Mouse (Mus musculus) MEL (cell line): ENCODE results near the gene Plk2. TPM values are rescaled to one million over a fixed set of nuclear protein-coding genes. Genes with fewer than 3 reads are reported as not detected.

Experiments
- DNase-seq: peaks from one replicate; pipeline ENCODE4 v3.0.0; 2011; ENCODE audit warnings: low read depth, low spot score
- H3K27ac ChIP-seq: 2 replicates; pipeline ENCODE4 v1.5.1; 2012; ENCODE audit warnings: low read depth, mild to moderate bottlenecking, control low read depth, low read length, moderate library complexity; ENCODE audit not compliant: control insufficient read depth
- H3K27me3 ChIP-seq, 2 experiments: fragments of 150-350 bp in 1 of 2; sonication (generic) in 1 of 2; 2 replicates each; pipeline ENCODE4 v1.6.1; 2012; ENCODE audit warnings: low read length in 2 of 2, mild to moderate bottlenecking in 2 of 2, improper control_type of control experiment in 1 of 2, moderate library complexity in 1 of 2; ENCODE audit not compliant: insufficient read depth in 2 of 2, control insufficient read depth in 1 of 2
- H3K36me3 ChIP-seq, 2 experiments: 2 replicates each; pipeline ENCODE4 v1.6.1; 2012 to 2014; ENCODE audit warnings: low read length in 2 of 2, improper control_type of control experiment in 1 of 2, inconsistent platforms in 1 of 2, mild to moderate bottlenecking in 1 of 2; ENCODE audit not compliant: insufficient read depth in 2 of 2, control insufficient read depth in 1 of 2
- H3K4me1 ChIP-seq, 2 experiments: fragments of 150-350 bp in 1 of 2; sonication (generic) in 1 of 2; 2 replicates each; pipeline ENCODE4 v1.6.1; 2012; ENCODE audit warnings: low read length in 2 of 2, improper control_type of control experiment in 1 of 2, mild to moderate bottlenecking in 1 of 2; ENCODE audit not compliant: insufficient read depth in 2 of 2, control insufficient read depth in 1 of 2
- H3K4me3 ChIP-seq, 2 experiments: fragments of 150-350 bp in 1 of 2; sonication (generic) in 1 of 2; 2 replicates each; pipeline ENCODE4 v1.5.1; 2012; ENCODE audit warnings: low read depth in 2 of 2, low read length in 2 of 2, mild to moderate bottlenecking in 2 of 2, moderate library complexity in 2 of 2, control low read depth in 1 of 2, improper control_type of control experiment in 1 of 2; ENCODE audit not compliant: control insufficient read depth in 1 of 2, insufficient read depth in 1 of 2
- H3K79me2 ChIP-seq: 2 replicates; pipeline ENCODE4 v1.6.1; 2012; ENCODE audit warnings: mild to moderate bottlenecking, low read length, moderate library complexity; ENCODE audit not compliant: control insufficient read depth, poor library complexity, insufficient read depth
- H3K9ac ChIP-seq: 2 replicates; pipeline ENCODE4 v1.6.1; 2012; ENCODE audit warnings: low read depth, mild to moderate bottlenecking, control low read depth, low read length, moderate library complexity; ENCODE audit not compliant: control insufficient read depth, poor library complexity, severe bottlenecking
- H3K9me3 ChIP-seq: fragments of 150-350 bp; sonication (generic); replicated peaks from 2 replicates; pipeline ENCODE4 v1.6.1; 2012; ENCODE audit warnings: mild to moderate bottlenecking, low read length, improper control_type of control experiment, moderate library complexity; ENCODE audit not compliant: insufficient read depth
- BHLHE40 ChIP-seq: IDR thresholded peaks from 2 replicates; pipeline ENCODE4 v1.6.1; 2012; ENCODE audit warnings: low read depth, mild to moderate bottlenecking, inconsistent platforms, low read length, improper control_type of control experiment, borderline replicate concordance
- CHD2 ChIP-seq: IDR thresholded peaks from 2 replicates; pipeline ENCODE4 v1.6.1; 2011; ENCODE audit warnings: low read length, improper control_type of control experiment
- ELF1 ChIP-seq: IDR thresholded peaks from 2 replicates; pipeline ENCODE4 v1.6.1; 2014; ENCODE audit warnings: low read depth, mild to moderate bottlenecking, inconsistent platforms, low read length, improper control_type of control experiment, moderate library complexity
- EP300 ChIP-seq, 2 experiments: IDR thresholded peaks; 2 replicates each; pipeline ENCODE4 v1.6.1; 2011; ENCODE audit warnings: improper control_type of control experiment in 2 of 2, low read length in 2 of 2, low read depth in 1 of 2, mild to moderate bottlenecking in 1 of 2
- ETS1 ChIP-seq: IDR thresholded peaks from 2 replicates; pipeline ENCODE4 v1.6.1; 2012; ENCODE audit warnings: low read depth, mild to moderate bottlenecking, inconsistent platforms, low read length, improper control_type of control experiment, moderate library complexity
- HCFC1 ChIP-seq: IDR thresholded peaks from 2 replicates; pipeline ENCODE4 v1.6.1; 2012; ENCODE audit warnings: low read depth, mild to moderate bottlenecking, inconsistent platforms, low read length, improper control_type of control experiment, moderate library complexity
- JUND ChIP-seq: IDR thresholded peaks from 2 replicates; pipeline ENCODE4 v1.6.1; 2011; ENCODE audit warnings: low read depth, mild to moderate bottlenecking, improper control_type of control experiment, low read length
- MAFK ChIP-seq: IDR thresholded peaks from 2 replicates; pipeline ENCODE4 v1.6.1; 2011; ENCODE audit warnings: low read depth, mild to moderate bottlenecking, low read length, improper control_type of control experiment, borderline replicate concordance
- MAX ChIP-seq: IDR thresholded peaks from 2 replicates; pipeline ENCODE4 v1.6.1; 2011; ENCODE audit warnings: low read length, improper control_type of control experiment
- MAZ ChIP-seq: IDR thresholded peaks from 2 replicates; pipeline ENCODE4 v1.6.1; 2012; ENCODE audit warnings: low read depth, mild to moderate bottlenecking, inconsistent platforms, low read length, improper control_type of control experiment
- MYB ChIP-seq: IDR thresholded peaks from 2 replicates; pipeline ENCODE4 v1.6.1; 2011; ENCODE audit warnings: mild to moderate bottlenecking, low read depth, low read length, improper control_type of control experiment
- NRF1 ChIP-seq: IDR thresholded peaks from 2 replicates; pipeline ENCODE4 v1.6.1; 2014; ENCODE audit warnings: low read depth, mild to moderate bottlenecking, inconsistent platforms, low read length, improper control_type of control experiment, moderate library complexity; ENCODE audit not compliant: poor library complexity, insufficient read depth, severe bottlenecking
- POLR2AphosphoS2 ChIP-seq: IDR thresholded peaks from 2 replicates; pipeline ENCODE4 v1.6.1; 2011; ENCODE audit warnings: low read length, improper control_type of control experiment
- POLR2AphosphoS5 ChIP-seq: IDR thresholded peaks from 2 replicates; pipeline ENCODE4 v1.6.1; 2012; ENCODE audit warnings: low read depth, borderline replicate concordance, mild to moderate bottlenecking, inconsistent platforms, low read length, moderate library complexity, mixed read lengths
- RAD21 ChIP-seq: IDR thresholded peaks from 2 replicates; pipeline ENCODE4 v1.6.1; 2011; ENCODE audit warnings: mild to moderate bottlenecking, low read depth, low read length, improper control_type of control experiment
- SIN3A ChIP-seq: IDR thresholded peaks from 2 replicates; pipeline ENCODE4 v1.6.1; 2012; ENCODE audit warnings: low read length, improper control_type of control experiment, inconsistent platforms
- TBP ChIP-seq: IDR thresholded peaks from 2 replicates; pipeline ENCODE4 v1.8.0; 2011; ENCODE audit warnings: low read depth, low read length, improper control_type of control experiment
- TCF12 ChIP-seq: IDR thresholded peaks from 2 replicates; pipeline ENCODE4 v1.6.1; 2014; ENCODE audit warnings: low read depth, mild to moderate bottlenecking, inconsistent platforms, low read length, improper control_type of control experiment, moderate library complexity
- UBTF ChIP-seq: IDR thresholded peaks from 2 replicates; pipeline ENCODE4 v1.6.1; 2012; ENCODE audit warnings: low read depth, mild to moderate bottlenecking, inconsistent platforms, low read length, improper control_type of control experiment, moderate library complexity, borderline replicate concordance; ENCODE audit not compliant: insufficient read depth
- USF2 ChIP-seq, 2 experiments: IDR thresholded peaks; 2 replicates each; pipeline ENCODE4 v1.6.1; 2011 to 2012; ENCODE audit warnings: improper control_type of control experiment in 2 of 2, low read length in 2 of 2, borderline replicate concordance in 1 of 2, inconsistent platforms in 1 of 2, low read depth in 1 of 2, mild to moderate bottlenecking in 1 of 2; ENCODE audit not compliant: insufficient read depth in 1 of 2
- ZNF384 ChIP-seq: IDR thresholded peaks from 2 replicates; pipeline ENCODE4 v1.6.1; 2012; ENCODE audit warnings: low read depth, mild to moderate bottlenecking, inconsistent platforms, low read length, improper control_type of control experiment
- polyA plus RNA-seq, 2 experiments: library from polyadenylated mRNA; stranded (reverse) in 1 of 2; unstranded in 1 of 2; fragments of >175 nt in 1 of 2; fragments of >200 nt in 1 of 2; gene quantifications; 2 replicates each; pipeline versions ENCODE4 v1.2.1 to v1.2.4; 2012; ENCODE audit warnings: low replicate concordance in 2 of 2, low read depth in 1 of 2; ENCODE audit not compliant: insufficient read length in 2 of 2, insufficient read depth in 1 of 2, missing spikeins in 1 of 2
- total RNA-seq: library from RNA; depleted of rRNA; stranded (reverse); fragments of 300-350 nt; gene quantifications from 2 replicates; pipeline ENCODE4 v1.2.3, GENCODE M21; 2012

Plk2 gene
- total and polyA plus RNA-seq, 3 experiments = not detected

DNA sequence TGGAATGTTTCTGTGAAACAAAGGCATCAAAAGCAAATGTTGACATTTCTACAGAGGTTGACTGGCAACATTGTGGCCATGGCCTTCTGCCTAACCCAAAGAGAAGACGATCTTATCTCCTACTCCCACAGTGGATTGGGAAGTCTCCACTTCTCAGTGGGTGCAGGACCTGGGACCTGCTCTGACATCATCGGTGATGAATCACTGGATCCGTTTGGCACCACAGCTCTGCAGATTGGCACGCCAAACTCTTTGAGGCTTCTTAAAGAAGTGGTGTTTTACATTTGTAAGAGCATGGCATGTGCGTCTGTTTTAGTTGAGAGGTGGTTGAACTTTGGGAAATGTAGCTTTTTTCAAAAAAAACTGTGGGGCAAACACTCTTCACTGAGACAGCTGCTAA, 23.8 kb downstream of the Plk2 start:
- Histone ChIP-seq H3K36me3 (no peaks in the 10 kb centered on the region), H3K4me3 (no peak overlapping the region), H3K4me1 (no peaks in the 10 kb centered on the region), H3K27me3 (no peaks in the 10 kb centered on the region), H3K27ac (no peak overlapping the region)
- no peak for TF ChIP-seq RAD21
- TF ChIP-seq TBP = no peak
- no peak for TF ChIP-seq JUND
- no peak for TF ChIP-seq CHD2
- TF ChIP-seq TCF12 = no peak
- no peak for TF ChIP-seq EP300 (IDR thresholded peaks at IDR 0.05; ENCODE audit: low read depth in 1 of 2, low read length in 2 of 2)
- TF ChIP-seq UBTF = no peak
- TF ChIP-seq USF2 (IDR thresholded peaks at IDR 0.05; ENCODE audit: borderline replicate concordance in 1 of 2, insufficient read depth in 1 of 2, low read depth in 1 of 2, low read length in 2 of 2) = no peak
- TF ChIP-seq SIN3A = no peak
- TF ChIP-seq POLR2AphosphoS5 = no peak
- no peak for TF ChIP-seq BHLHE40
- TF ChIP-seq MYB = no peak
- TF ChIP-seq MAFK = no peak
- no peak for TF ChIP-seq NRF1
- TF ChIP-seq ELF1 = no peak
- TF ChIP-seq HCFC1 = no peak
- TF ChIP-seq POLR2AphosphoS2 = no peak
- TF ChIP-seq ETS1 = no peak
- TF ChIP-seq MAX = no peak
- no peak for TF ChIP-seq MAZ
- TF ChIP-seq, all 39 proteins: peak for 0
- DNase-seq = no peak
- Histone ChIP-seq H3K79me2 (no peaks in the 10 kb centered on the region), H3K9me3 (no peaks in the 10 kb centered on the region), H3K9ac (no peak overlapping the region)

DNA sequence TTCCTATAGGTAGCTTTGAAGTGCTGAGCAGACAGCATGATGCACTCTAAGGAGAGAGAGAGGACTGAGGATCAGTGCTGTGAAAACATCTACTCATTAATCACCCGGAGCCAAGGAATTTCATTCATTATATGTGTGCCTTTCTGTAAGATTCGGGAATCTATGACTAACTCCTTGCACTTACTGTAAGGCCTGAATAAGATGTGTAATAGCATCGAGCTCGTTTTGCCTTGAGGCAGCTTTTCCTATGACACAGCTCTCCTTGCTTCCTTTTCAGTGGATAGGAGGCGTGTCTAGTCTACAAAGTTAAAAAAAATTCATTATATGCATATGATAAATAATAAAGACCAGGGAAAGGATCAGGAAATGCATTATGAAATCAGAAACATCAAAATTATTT, 24.8 kb downstream of the Plk2 start:
- Histone ChIP-seq H3K9ac (no peak overlapping the region), H3K79me2 (no peaks in the 10 kb centered on the region), H3K27me3 (no peaks in the 10 kb centered on the region)
- TF ChIP-seq MAX (no peak), ZNF384 (no peak)
- TF ChIP-seq, all 39 proteins: peak for 0
- Histone ChIP-seq H3K36me3 (no peaks in the 10 kb centered on the region), H3K27ac (no peak overlapping the region), H3K9me3 (no peaks in the 10 kb centered on the region), H3K4me1 (no peaks in the 10 kb centered on the region), H3K4me3 (no peak overlapping the region)
- no peak for DNase-seq
